8 mouse cellular contexts compared by ENCODE assay signal in genomic region chr8:88450864-88451657, GRCm38 (mm10).
DNase-seq lines count a peak whose midpoint lies in the region; ATAC-seq lines count a peak whose summit lies in the region.

No protein-coding gene starts in this region.

- H3K4me3 ChIP-seq in hindbrain, embryonic 13.5 days: no peak overlapping the region

- no peak for ATAC-seq in hindbrain, embryonic 13.5 days (ENCODE audit: low FRiP score)
- ATAC-seq in megakaryocyte, adult 5-6 weeks (ENCODE audit: poor library complexity, severe bottlenecking): peak; percentile 43

- no peak overlapping the region for H3K27ac ChIP-seq in hindbrain, embryonic 13.5 days

- no peaks in the 10 kb centered on the region for H3K36me3 ChIP-seq in hindbrain, embryonic 13.5 days

- peak; percentile 33 for DNase-seq in cerebellum, adult 9-11 months
- DNase-seq in cerebellum, adult 8-10 months: no peak
- DNase-seq in ES-CJ7 (ENCODE audit: low read depth, low spot score): peak; percentile 23
- peak; percentile 21 to 47 for DNase-seq in thymus, postnatal 36 days
- DNase-seq in right cerebral cortex, postnatal 25 days: no peak
- DNase-seq in kidney, adult 8-10 months: no peak

- 5% methylated on average over 26 of the region's 26 CpGs for WGBS in hindbrain, embryonic 13.5 days

- H3K4me2 ChIP-seq in hindbrain, embryonic 13.5 days: peak overlapping the region; percentile 26

- peak overlapping the region; percentile 24; the same call in 1 of the 2 replicates for H3K9ac ChIP-seq in hindbrain, embryonic 13.5 days

- H3K4me1 ChIP-seq in hindbrain, embryonic 13.5 days (replicated peaks): peaks cover 77% of the 10 kb centered on the region

- H3K9me3 ChIP-seq in hindbrain, embryonic 13.5 days: no peaks in the 10 kb centered on the region

- peaks cover 53% of the 10 kb centered on the region for H3K27me3 ChIP-seq in hindbrain, embryonic 13.5 days

Comparison
In these comparisons a context has a peak if more than half of its experiments do, and no peak if none do; other contexts are left out.
1. DNase-seq: peak in cerebellum, adult 9-11 months (single experiment), ES-CJ7 (single experiment) and thymus, postnatal 36 days (2 of 2); none in cerebellum, adult 8-10 months (single experiment), right cerebral cortex, postnatal 25 days (single experiment) and kidney, adult 8-10 months (0 of 2).